Mouse (Mus musculus) right cerebral cortex, adult 2 months (tissue): ENCODE results near the gene Tsc22d1.

Experiments
- DNase-seq, 2 experiments: peaks; one replicate each; pipeline ENCODE4 v3.0.0; 2021 to 2022; ENCODE audit warnings: low spot score in 2 of 2

Tsc22d1 gene

DNA sequence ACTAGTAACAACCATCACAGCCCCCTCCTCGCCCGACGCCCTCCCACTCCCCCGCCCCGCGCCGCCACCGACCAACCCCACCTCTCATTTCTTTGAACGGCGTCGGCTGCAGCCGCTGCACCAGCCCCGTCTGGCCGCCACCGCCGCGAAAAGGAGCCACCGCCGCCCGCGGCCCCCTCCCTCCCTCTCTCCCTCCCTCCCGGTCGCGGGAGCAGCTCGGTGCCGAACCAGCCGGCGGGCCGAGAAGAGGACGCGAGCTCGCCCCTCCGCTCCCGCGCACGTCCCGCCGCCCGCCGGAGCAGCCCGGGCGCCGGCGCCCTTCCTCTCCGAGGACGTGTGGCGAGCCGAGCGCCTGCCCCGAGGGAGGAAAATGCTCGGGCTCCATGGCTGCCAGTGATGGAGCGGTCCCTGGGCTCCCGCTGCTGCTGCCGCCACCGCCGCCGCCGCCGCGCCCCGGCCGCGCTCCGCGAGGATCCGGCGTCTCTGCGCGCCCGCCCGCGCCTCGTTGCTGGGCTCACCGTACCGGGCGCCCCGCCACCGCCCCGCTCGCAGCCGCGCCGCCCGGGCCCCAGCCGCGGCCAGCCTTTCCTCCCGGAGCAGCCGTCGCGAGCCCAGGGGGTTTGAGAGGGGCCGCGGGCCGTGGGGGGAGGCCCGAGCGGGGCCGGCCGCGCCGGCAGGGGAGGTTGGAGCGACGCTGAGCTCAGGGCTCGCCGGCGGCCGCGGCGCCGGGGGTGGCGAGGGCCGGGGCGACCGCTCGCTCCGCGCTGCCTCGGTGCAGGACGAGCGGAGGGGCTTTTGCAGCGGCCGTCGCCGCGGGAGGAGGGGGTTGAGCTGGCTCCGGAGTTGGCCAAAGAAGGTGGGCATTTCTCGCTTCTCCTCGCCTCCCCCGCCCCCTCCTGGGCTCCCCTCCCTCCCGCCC is at the start of gene Tsc22d1:
Tsc22d1 (plus strand) TSS at position 100 of the 919 bp plus-strand sequence.
- DNase-seq, result no peak

GRCm38 (mm10) chr14:76373638-76374037 is 41.1 kb upstream of the Tsc22d1 start:
- no peak for DNase-seq

DNA sequence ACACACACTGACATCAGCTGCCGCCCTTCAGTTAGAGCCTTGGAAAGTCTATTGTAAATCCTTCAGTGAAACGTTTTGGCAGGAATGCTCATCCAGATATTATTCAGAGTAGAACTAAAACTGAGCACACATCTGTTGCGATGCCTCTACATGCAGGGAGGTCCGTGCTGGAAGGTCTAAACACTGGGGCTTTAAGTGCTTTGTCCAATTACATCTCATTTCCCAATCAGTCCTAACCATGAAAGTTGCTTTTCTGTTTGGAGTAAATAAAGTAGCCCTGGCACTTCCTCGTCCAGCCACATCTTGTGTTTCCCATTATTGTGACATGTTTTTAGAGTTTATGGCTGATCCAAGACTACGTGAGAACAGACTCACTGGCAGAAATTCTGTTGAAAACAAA is 40.2 kb upstream of the Tsc22d1 start:
- DNase-seq, result peak in 1 of 2 experiments; percentile 5

DNA sequence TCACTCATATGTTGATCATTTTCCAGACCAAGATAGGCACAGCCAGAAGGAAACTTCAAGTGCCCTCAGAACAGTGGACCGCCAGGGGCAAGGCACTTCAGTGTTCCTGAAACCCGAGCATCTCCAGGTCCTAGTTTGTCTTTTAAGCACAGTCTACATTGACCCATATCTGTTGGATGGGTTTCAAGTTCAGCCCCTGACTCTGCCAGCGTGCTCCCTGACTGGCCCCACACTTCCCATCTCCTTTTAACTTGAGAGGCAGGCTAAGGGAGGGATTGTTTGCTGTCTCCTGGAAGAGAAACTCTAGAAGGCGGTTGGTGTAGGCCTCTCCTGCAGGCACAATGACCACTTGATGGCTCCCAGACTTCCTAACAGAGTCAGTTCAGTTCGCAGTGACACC is 38.2 kb upstream of the Tsc22d1 start:
- DNase-seq, result no peak

GRCm38 (mm10) chr14:76379411-76379810 is 35.4 kb upstream of the Tsc22d1 start:
- DNase-seq, result no peak

GRCm38 (mm10) chr14:76388025-76388424 is 26.7 kb upstream of the Tsc22d1 start:
- DNase-seq, result no peak

DNA sequence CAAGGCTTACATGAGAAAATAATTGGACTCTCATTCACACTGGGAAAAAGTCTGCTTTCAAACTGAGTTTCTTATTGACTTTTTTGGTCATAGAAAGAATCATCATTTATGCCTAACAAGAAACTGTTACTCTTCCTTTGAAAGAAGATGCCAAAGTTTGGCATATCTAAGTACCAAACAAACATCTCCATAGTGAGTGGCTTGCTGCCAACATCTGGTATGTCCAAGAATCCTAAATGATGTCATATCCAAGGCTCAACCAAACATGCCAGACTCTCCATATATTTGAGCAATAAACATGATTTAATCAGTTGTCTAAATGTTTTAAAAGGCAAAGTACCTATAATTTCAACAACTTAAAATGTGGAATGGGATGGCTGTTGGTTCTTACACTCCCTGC is 16.5 kb upstream of the Tsc22d1 start:
- no peak for DNase-seq

DNA sequence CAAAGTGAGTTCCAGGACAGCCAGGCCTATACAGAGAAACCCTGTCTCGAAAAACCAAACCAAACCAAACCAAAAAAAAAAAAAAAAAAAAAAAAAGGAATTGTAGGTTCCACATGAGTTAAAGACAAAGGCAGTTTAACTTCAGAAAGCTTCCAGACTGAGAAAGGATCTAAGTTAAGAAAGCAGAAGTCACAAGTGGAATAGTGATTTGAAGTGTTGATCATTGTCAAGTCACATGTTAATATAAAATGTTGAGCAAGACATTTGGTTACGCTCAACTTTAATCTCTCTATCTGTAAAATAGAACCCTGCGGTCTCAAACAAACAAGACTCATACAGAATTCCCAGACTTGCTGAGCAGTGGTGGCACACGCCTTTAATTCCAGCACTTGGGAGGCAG is 12.2 kb upstream of the Tsc22d1 start:
- no peak for DNase-seq

GRCm38 (mm10) chr14:76409111-76409510 is 5.7 kb upstream of the Tsc22d1 start:
- DNase-seq, result no peak

DNA sequence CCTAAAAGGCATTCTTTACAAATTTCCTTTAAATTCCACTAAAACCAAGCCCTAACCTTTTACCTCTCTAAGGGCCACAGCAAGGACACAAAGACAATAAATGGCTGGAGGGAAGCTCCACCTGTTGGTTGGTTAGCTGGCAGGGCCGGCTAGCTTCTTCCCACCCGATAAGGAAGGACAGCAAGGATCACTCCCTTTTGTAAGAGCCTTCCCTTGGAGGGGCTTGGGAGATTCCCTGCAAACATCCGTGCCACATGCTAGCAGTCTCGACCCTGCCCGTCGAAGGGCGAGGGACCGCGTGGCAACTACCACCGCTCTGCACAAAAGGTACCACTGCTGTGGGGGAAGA is 1.0 kb upstream of the Tsc22d1 start:
- no peak for DNase-seq

- peak; percentile 94 to 95 for DNase-seq
These were observed 469 bp upstream of the Tsc22d1 start for GRCm38 (mm10) chr14:76414122-76414861.

- DNase-seq, result peak; percentile 65 to 68
These were observed 1.1 kb downstream of the Tsc22d1 start for GRCm38 (mm10) chr14:76415781-76416301.

- DNase-seq, result no peak
These were observed 1.7 kb downstream of the Tsc22d1 start for GRCm38 (mm10) chr14:76416366-76417040.

- peak; percentile 54 to 60 for DNase-seq
These were observed 2.6 kb downstream of the Tsc22d1 start for GRCm38 (mm10) chr14:76417346-76417745.

GRCm38 (mm10) chr14:76420726-76421125 is 6.0 kb downstream of the Tsc22d1 start:
- DNase-seq, result no peak

DNA sequence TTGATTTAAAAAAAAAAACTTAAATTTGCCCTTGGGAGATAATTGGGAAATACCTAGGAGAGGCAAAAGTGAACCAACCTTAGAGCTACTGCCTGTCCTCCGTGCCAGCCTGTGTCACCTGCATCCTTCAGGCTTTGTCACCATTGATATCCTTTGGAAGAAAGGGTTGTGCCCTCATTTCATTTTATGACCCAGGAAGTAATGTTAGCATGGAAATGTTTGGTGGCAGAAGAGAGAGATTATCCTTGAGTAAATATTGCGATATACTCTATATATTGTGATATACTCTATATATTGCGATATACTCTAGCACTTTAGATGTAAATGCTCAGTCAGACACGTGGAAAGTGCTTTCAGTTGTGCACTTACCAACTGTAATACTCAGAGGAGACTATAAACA is 6.4 kb downstream of the Tsc22d1 start:
- no peak for DNase-seq

- no peak for DNase-seq
These were observed 10.7 kb downstream of the Tsc22d1 start for GRCm38 (mm10) chr14:76425422-76425821.

- no peak for DNase-seq
These were observed 11.3 kb downstream of the Tsc22d1 start for GRCm38 (mm10) chr14:76425986-76426530.

DNA sequence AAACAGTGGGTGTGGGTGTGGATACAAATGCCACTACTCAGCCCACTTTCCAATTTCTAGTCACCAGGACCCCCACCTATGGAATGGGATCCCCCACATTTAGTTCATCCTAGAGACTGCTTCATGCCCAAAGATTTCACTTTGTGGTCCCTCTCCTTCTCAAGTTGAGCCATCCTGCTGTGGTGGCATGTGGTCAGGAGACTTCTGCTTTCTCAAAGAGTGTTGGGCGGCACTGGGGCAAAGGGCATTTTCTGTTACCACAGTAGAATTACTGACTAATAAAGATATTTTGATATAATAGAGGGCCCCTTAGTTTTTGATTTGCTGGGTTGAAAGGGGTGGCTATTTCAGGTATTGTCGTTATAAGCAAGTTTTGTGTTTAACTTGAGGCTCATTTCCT is 14.1 kb downstream of the Tsc22d1 start:
- DNase-seq, result no peak

- no peak for DNase-seq
These were observed 17.2 kb downstream of the Tsc22d1 start for GRCm38 (mm10) chr14:76431918-76432317.

DNA sequence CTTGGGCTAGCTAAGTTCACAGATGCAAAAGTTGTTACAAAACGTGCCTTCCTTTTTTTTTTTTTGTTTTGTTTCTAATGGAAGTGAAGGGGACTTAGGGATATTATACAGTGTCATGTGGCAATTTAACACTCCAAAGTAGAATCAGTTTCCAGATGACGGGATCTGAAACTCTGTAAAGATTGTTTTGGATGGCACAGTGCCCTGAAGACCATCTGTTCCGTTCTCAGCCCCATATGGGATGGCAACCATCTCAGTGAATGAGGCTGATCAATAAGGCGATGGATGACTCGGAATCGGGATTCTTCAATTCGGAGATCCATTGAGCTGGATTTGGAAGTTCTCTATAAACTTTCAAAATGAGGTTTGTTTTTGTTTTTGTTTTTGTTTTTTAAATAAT is 17.6 kb downstream of the Tsc22d1 start:
- peak in 1 of 2 experiments; percentile 53 for DNase-seq

DNA sequence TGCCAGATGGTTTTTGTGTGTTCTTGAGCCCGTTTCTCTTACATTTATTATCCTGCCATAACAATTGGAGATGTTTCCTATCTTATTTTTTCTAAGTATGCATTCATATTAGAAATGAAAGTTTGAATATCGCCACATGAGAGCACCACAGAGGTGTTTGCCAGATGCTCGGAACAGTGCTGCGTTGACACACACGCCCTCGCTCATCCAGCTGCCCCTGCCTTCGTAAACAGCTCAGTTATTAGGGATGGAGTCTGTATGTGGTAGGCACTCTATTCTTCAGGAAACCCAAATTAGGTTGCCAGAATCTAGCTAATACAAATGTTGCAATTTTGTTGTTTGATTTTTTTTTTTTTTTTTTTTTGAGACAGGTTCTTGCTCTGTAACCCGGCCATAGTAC is 18.1 kb downstream of the Tsc22d1 start:
- no peak for DNase-seq
